Mouse (Mus musculus) lung, adult 2 months (tissue): Measurements from ENCODE around the gene Gm10563.
"Not testable (repeated sequence)": the region's sequence is repeated elsewhere in the genome, so short reads cannot be mapped to it uniquely, and the experiment has no call there.

Source experiments
- CTCF ChIP-seq: fragments of 200-500 bp; IDR thresholded peaks from 2 replicates; pipeline ENCODE4 v1.5.1; 2011; ENCODE audit warnings: mild to moderate bottlenecking, low read length, control low read depth; ENCODE audit not compliant: insufficient read depth
- POLR2A ChIP-seq: fragments of 200-500 bp; IDR thresholded peaks from 2 replicates; pipeline ENCODE4 v1.6.1; 2011; ENCODE audit warnings: low read depth, mild to moderate bottlenecking, control low read depth, low read length, borderline replicate concordance; ENCODE audit errors: extremely low read depth

GRCm38 (mm10) chr4:155670236-155670635 is 25.0 kb upstream of the Gm10563 start:
- TF ChIP-seq POLR2A, CTCF: not testable (repeated sequence)
